Mouse (Mus musculus) hindbrain, embryonic 15.5 days (tissue): ENCODE measurements around the gene Dhx35. TPM values are rescaled to one million over a fixed set of nuclear protein-coding genes. Genes with fewer than 3 reads are reported as not detected.
A peak's percentile ranks its signal among the peaks of the same experiment; 100 is the strongest.

Experiments
- ATAC-seq: fragments of 200-750 bp; cut with Nextera tagmentation; 2 replicates; pipeline ENCODE4 v1.8.0; 2017; ENCODE audit warnings: low read depth, moderate number of reproducible peaks, moderate TSS enrichment; ENCODE audit not compliant: low FRiP score
- H3K27ac ChIP-seq: fragments of 300-500 bp; sonication (generic); replicated peaks from 2 replicates; pipeline ENCODE4 v1.5.1; 2015; ENCODE audit warnings: mild to moderate bottlenecking, inconsistent platforms
- H3K27me3 ChIP-seq: fragments of 300-500 bp; sonication (generic); 2 replicates; pipeline ENCODE4 v1.6.1; 2015; ENCODE audit warnings: control low read depth, inconsistent platforms
- H3K36me3 ChIP-seq: fragments of 300-500 bp; sonication (generic); 2 replicates; pipeline ENCODE4 v1.6.1; 2015; ENCODE audit warnings: control low read depth, inconsistent platforms
- H3K4me1 ChIP-seq: fragments of 300-500 bp; sonication (generic); replicated peaks from 2 replicates; pipeline ENCODE4 v1.6.1; 2015; ENCODE audit warnings: control low read depth, inconsistent platforms
- H3K4me2 ChIP-seq: fragments of 300-500 bp; sonication (generic); 2 replicates; pipeline ENCODE4 v1.6.1; 2015; ENCODE audit warnings: moderate library complexity, mild to moderate bottlenecking, inconsistent platforms
- H3K4me3 ChIP-seq: fragments of 300-500 bp; sonication (generic); 2 replicates; pipeline ENCODE4 v1.5.1; 2015; ENCODE audit warnings: mild to moderate bottlenecking, inconsistent platforms
- H3K9ac ChIP-seq: fragments of 300-500 bp; sonication (generic); 2 replicates; pipeline ENCODE4 v1.6.1; 2015; ENCODE audit warnings: inconsistent platforms
- H3K9me3 ChIP-seq: fragments of 300-500 bp; sonication (generic); 2 replicates; pipeline ENCODE4 v1.6.1; 2016; ENCODE audit warnings: control low read depth, inconsistent platforms
- WGBS: fragments of 180-500 bp; shearing (Covaris S2); methylation state at CpG from one replicate; pipeline ENCODE4 v1.1.7; 2015; 5-methylcytosine and 5-hydroxymethylcytosine counted together
- polyA plus RNA-seq: library from polyadenylated mRNA; unstranded; fragments of >200 nt; fragmentation: Nextera tagmentation; extraction: Ambion mirVana; gene quantifications from 2 replicates; pipeline ENCODE4 v1.2.1, GENCODE M21; 2015

Dhx35 gene
- polyA plus RNA-seq, 1 experiment from 2014 or later, result 12.2 TPM

GRCm38 (mm10) chr2:158856896-158857499 is 62.4 kb downstream of the Dhx35 start:
- no peaks in the 10 kb centered on the region for H3K9me3 ChIP-seq
- no peak overlapping the region for H3K4me2 ChIP-seq
- H3K4me3 ChIP-seq, result no peak overlapping the region
- H3K9ac ChIP-seq, result no peak overlapping the region
- 87% methylated on average over 10 of the region's 10 CpGs for WGBS
- no peaks in the 10 kb centered on the region for H3K4me1 ChIP-seq
- peak; percentile 42; the same call in 1 of the 2 replicates for ATAC-seq
- H3K36me3 ChIP-seq, result peaks cover 13% of the 10 kb centered on the region; the same call in 1 of the 2 replicates
- no peaks in the 10 kb centered on the region for H3K27me3 ChIP-seq
- no peak overlapping the region for H3K27ac ChIP-seq

DNA sequence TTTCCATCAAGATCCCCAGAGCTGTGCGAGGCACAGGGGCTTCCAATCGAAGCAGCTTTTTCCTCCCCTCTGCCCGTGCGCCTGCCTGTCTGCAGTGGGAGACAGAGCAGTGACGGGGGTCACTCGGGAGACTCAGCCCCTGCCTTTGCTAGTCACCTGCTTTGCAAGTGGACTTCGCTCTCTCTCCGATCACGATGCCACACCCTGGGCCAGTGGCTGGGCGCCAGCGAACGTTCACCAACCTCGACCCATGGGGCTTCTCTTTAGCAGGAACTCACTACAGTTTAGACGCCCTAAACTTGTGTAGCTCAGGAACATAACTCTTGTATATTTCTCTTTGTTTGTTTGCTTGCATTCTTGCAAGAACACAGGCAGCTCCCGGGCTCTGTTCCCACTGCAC is 63.0 kb downstream of the Dhx35 start:
- H3K27ac ChIP-seq, result no peak overlapping the region
- H3K4me2 ChIP-seq, result no peak overlapping the region
- H3K9ac ChIP-seq, result no peak overlapping the region
- no peaks in the 10 kb centered on the region for H3K27me3 ChIP-seq
- ATAC-seq, result peak; percentile 23; the same call in 1 of the 2 replicates
- 92% methylated on average over 15 of the region's 15 CpGs for WGBS
- 0 out of 2 replicates have a peak, but pooled peaks cover 13% of the 10 kb centered on the region for H3K36me3 ChIP-seq
- H3K9me3 ChIP-seq, result no peaks in the 10 kb centered on the region
- H3K4me1 ChIP-seq, result no peaks in the 10 kb centered on the region
- no peak overlapping the region for H3K4me3 ChIP-seq

DNA sequence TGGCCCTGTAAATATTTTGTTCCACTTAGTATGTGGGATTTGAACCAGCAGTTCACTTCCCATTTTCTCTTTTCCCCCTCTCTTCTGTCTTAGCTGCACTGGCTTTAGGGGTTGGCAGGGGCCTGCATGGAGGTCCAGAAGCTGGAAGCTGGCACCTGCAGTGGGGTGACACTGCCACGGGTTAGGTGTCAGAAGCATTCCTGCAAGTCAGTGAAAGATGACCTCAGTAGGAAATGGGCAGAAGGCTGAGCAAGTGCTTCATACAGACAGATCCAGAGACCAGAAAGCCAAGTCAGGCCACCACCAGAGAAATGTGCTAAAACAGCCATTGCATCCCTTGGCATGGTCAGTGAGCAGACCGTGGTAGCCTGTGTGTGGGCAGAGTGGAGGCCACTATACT is 66.5 kb downstream of the Dhx35 start:
- WGBS, result 85% methylated on average over 2 of the region's 2 CpGs
- Histone ChIP-seq H3K4me1 (no peaks in the 10 kb centered on the region), H3K4me3 (no peak overlapping the region), H3K27me3 (no peaks in the 10 kb centered on the region), H3K36me3 (0 out of 2 replicates have a peak, but pooled peaks cover 13% of the 10 kb centered on the region), H3K9me3 (no peaks in the 10 kb centered on the region), H3K4me2 (no peak overlapping the region), H3K9ac (no peak overlapping the region), H3K27ac (no peak overlapping the region)
- no peak for ATAC-seq

GRCm38 (mm10) chr2:158863341-158864125 is 68.9 kb downstream of the Dhx35 start:
- H3K36me3 ChIP-seq, result no peaks in the 10 kb centered on the region
- ATAC-seq, result peak; percentile 44; the same call in 1 of the 2 replicates
- no peak overlapping the region for H3K4me2 ChIP-seq
- H3K9me3 ChIP-seq, result no peaks in the 10 kb centered on the region
- H3K27ac ChIP-seq, result no peak overlapping the region
- no peaks in the 10 kb centered on the region for H3K27me3 ChIP-seq
- WGBS, result 53% methylated on average over 11 of the region's 11 CpGs
- H3K9ac ChIP-seq, result no peak overlapping the region
- no peak overlapping the region for H3K4me3 ChIP-seq
- H3K4me1 ChIP-seq, result no peaks in the 10 kb centered on the region

GRCm38 (mm10) chr2:158864126-158864458 is 69.5 kb downstream of the Dhx35 start:
- Histone ChIP-seq H3K27me3 (no peaks in the 10 kb centered on the region), H3K4me2 (no peak overlapping the region), H3K4me3 (no peak overlapping the region), H3K27ac (no peak overlapping the region), H3K36me3 (no peaks in the 10 kb centered on the region), H3K9me3 (no peaks in the 10 kb centered on the region), H3K9ac (no peak overlapping the region), H3K4me1 (no peaks in the 10 kb centered on the region)
- WGBS, result 81% methylated on average over 4 of the region's 4 CpGs
- no peak for ATAC-seq

GRCm38 (mm10) chr2:158865358-158865757 is 70.8 kb downstream of the Dhx35 start:
- H3K4me3 ChIP-seq, result no peak overlapping the region
- 0 out of 2 replicates have a peak, but pooled peaks cover 3% of the 10 kb centered on the region for H3K4me1 ChIP-seq
- no peak overlapping the region for H3K4me2 ChIP-seq
- no peaks in the 10 kb centered on the region for H3K9me3 ChIP-seq
- no peak overlapping the region for H3K9ac ChIP-seq
- no peak overlapping the region for H3K27ac ChIP-seq
- H3K27me3 ChIP-seq, result no peaks in the 10 kb centered on the region
- H3K36me3 ChIP-seq, result no peaks in the 10 kb centered on the region
- WGBS, result 28% methylated on average over 10 of the region's 10 CpGs
- peak; percentile 47; the same call in 1 of the 2 replicates for ATAC-seq

DNA sequence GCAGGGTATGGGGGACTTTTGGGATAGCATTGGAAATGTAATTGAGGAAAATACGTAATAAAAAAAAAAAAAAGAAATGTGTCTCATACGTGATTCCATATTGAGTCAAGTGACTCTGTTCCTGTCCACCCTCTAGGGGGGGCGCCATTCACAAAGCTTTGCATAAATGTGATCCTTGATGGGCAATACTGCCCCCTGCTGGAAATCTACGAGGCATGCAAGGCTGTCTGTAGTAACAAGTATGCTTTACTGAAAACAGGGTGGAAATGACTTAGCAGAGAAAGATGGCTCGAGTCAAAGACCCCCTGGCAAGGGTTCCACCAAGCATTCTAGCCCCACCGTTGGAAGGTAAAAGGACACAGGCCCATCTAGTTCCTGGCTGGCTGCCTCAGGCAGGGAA is 92.0 kb downstream of the Dhx35 start:
- no peak overlapping the region for H3K27ac ChIP-seq
- no peaks in the 10 kb centered on the region for H3K36me3 ChIP-seq
- WGBS, result 54% methylated on average over 6 of the region's 6 CpGs
- H3K9me3 ChIP-seq, result no peaks in the 10 kb centered on the region
- H3K4me3 ChIP-seq, result no peak overlapping the region
- no peaks in the 10 kb centered on the region for H3K4me1 ChIP-seq
- no peak overlapping the region for H3K9ac ChIP-seq
- no peaks in the 10 kb centered on the region for H3K27me3 ChIP-seq
- ATAC-seq, result no peak
- no peak overlapping the region for H3K4me2 ChIP-seq

- no peaks in the 10 kb centered on the region for H3K9me3 ChIP-seq
- no peak for ATAC-seq
- no peaks in the 10 kb centered on the region for H3K36me3 ChIP-seq
- H3K4me1 ChIP-seq, result no peaks in the 10 kb centered on the region
- WGBS, result 76% methylated on average over 5 of the region's 5 CpGs
- no peak overlapping the region for H3K27ac ChIP-seq
- H3K4me2 ChIP-seq, result no peak overlapping the region
- no peaks in the 10 kb centered on the region for H3K27me3 ChIP-seq
- H3K9ac ChIP-seq, result no peak overlapping the region
- H3K4me3 ChIP-seq, result no peak overlapping the region
Observed at GRCm38 (mm10) chr2:158888531-158888930, 93.9 kb downstream of the Dhx35 start.

- Histone ChIP-seq H3K36me3 (no peaks in the 10 kb centered on the region), H3K4me3 (no peak overlapping the region), H3K27ac (no peak overlapping the region), H3K4me2 (no peak overlapping the region), H3K9ac (no peak overlapping the region), H3K9me3 (no peaks in the 10 kb centered on the region), H3K4me1 (no peaks in the 10 kb centered on the region), H3K27me3 (no peaks in the 10 kb centered on the region)
- WGBS, result 61% methylated on average over 11 of the region's 11 CpGs
- no peak for ATAC-seq
Observed at GRCm38 (mm10) chr2:158889201-158889600, 94.6 kb downstream of the Dhx35 start.

DNA sequence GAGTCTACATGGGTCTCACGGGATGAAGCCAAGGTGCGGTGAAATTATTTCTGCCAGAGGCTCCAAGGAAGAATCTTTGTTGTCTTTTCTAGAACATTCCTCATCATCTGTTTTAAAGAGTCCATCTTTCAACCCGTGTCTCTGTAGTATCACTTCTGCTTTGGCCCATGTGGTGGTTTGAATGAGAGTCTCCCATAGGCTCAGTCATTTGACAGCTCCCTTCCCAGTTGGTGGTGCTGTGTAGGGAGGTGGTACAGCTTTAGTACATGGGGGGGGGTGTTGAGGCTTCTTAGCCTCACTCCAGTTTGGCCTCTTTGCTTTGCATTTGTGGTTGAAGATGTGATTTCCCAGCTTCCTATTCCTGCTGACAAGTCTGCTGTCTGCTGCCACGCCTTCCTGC is 96.7 kb downstream of the Dhx35 start:
- ATAC-seq, result no peak
- Histone ChIP-seq H3K27me3 (no peaks in the 10 kb centered on the region), H3K4me1 (no peaks in the 10 kb centered on the region), H3K27ac (no peak overlapping the region), H3K4me3 (no peak overlapping the region), H3K9me3 (no peaks in the 10 kb centered on the region), H3K9ac (no peak overlapping the region), H3K4me2 (no peak overlapping the region), H3K36me3 (no peaks in the 10 kb centered on the region)
- 91% methylated on average over 4 of the region's 4 CpGs for WGBS

DNA sequence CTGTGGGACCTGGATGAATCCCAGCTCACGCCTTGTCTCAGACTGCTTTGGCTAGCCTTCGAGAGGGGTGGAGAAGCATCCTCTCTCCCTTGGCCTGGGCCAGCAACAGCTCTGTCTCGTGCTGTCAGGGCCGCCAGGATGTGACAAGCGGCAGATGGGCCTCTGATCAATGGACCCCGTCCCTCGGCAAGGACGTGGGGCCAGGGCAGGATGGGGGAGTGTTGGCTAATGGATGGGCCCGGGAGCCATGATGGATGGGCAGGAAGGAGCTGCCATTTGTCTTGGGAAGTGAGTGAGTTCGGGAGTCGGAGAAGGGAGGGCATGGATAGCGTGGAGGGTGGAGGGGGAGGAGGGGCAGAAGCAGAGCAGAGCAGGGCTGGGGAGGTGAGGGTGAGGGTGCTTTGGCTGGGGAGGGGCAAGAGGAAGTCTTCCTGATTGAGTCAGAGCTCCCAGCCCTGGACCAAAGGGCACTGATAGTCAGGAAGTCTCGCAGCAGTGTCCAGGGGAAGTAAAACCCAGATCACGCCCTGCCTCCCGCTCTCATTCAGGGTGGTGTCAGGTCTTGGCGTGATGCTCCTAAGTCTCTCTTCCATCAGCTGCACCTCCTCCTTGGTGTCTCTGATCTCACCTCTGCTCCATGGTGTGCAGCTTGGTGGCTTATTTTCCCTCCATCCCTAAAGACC is 98.7 kb downstream of the Dhx35 start:
- WGBS, result 43% methylated on average over 16 of the region's 16 CpGs
- Histone ChIP-seq H3K27ac (no peak overlapping the region), H3K4me3 (no peak overlapping the region), H3K4me1 (0 out of 2 replicates have a peak, but pooled peaks cover 2% of the 10 kb centered on the region), H3K9me3 (no peaks in the 10 kb centered on the region), H3K4me2 (no peak overlapping the region), H3K27me3 (no peaks in the 10 kb centered on the region), H3K36me3 (no peaks in the 10 kb centered on the region), H3K9ac (no peak overlapping the region)
- ATAC-seq, result peak; percentile 51; the same call in 1 of the 2 replicates
